Mouse (Mus musculus) forebrain, postnatal 0 days (tissue): ENCODE measurements around the gene Dera. TPM values are rescaled to one million over a fixed set of nuclear protein-coding genes. Genes with fewer than 3 reads are reported as not detected.

Experiments
- ATAC-seq: fragments of 200-750 bp; cut with Nextera tagmentation; 2 replicates; pipeline ENCODE4 v1.8.0; 2017; ENCODE audit warnings: mild to moderate bottlenecking, moderate library complexity
- DNase-seq: peaks from one replicate; pipeline ENCODE4 v3.0.0-alpha.2; 2015
- H3K27ac ChIP-seq: fragments of 300-500 bp; sonication (generic); 2 replicates; pipeline ENCODE4 v1.5.1; 2014; ENCODE audit warnings: low read depth, mild to moderate bottlenecking, antibody characterized with exemption, low read length, moderate library complexity, mixed read lengths
- H3K27me3 ChIP-seq: fragments of 300-500 bp; sonication (generic); 2 replicates; pipeline ENCODE4 v1.6.1; 2014; ENCODE audit warnings: mild to moderate bottlenecking, low read length, mixed read lengths; ENCODE audit not compliant: insufficient read depth
- H3K36me3 ChIP-seq: fragments of 300-500 bp; sonication (generic); 2 replicates; pipeline ENCODE4 v1.6.1; 2014; ENCODE audit warnings: mild to moderate bottlenecking, moderate library complexity; ENCODE audit not compliant: insufficient read depth
- H3K4me1 ChIP-seq: fragments of 300-500 bp; sonication (generic); 2 replicates; pipeline ENCODE4 v1.6.1; 2014; ENCODE audit warnings: antibody characterized with exemption; ENCODE audit not compliant: insufficient read depth
- H3K4me2 ChIP-seq: fragments of 300-500 bp; sonication (generic); 2 replicates; pipeline ENCODE4 v1.6.1; 2014; ENCODE audit warnings: low read depth, mild to moderate bottlenecking, moderate library complexity
- H3K4me3 ChIP-seq: fragments of 300-500 bp; sonication (generic); 2 replicates; pipeline ENCODE4 v1.5.1; 2014; ENCODE audit warnings: low read depth, low read length, mixed read lengths
- H3K9ac ChIP-seq: fragments of 300-500 bp; sonication (generic); 2 replicates; pipeline ENCODE4 v1.6.1; 2014; ENCODE audit warnings: mild to moderate bottlenecking
- H3K9me3 ChIP-seq: fragments of 300-500 bp; sonication (generic); 2 replicates; pipeline ENCODE4 v1.6.1; 2016; ENCODE audit warnings: low read length
- CTCF ChIP-seq: sonication (generic); IDR thresholded peaks from 2 replicates; pipeline ENCODE4 v1.5.1; 2016; ENCODE audit warnings: antibody characterized with exemption, control low read depth, low read depth
- WGBS: fragments of 180-500 bp; shearing (Covaris S2); extraction: QIAGEN DNeasy Blood & Tissue Kit; methylation state at CpG from one replicate; pipeline ENCODE4 v1.1.7; 2014; 5-methylcytosine and 5-hydroxymethylcytosine counted together
- polyA plus RNA-seq: library from polyadenylated mRNA; unstranded; fragments of >200 nt; fragmentation: Nextera tagmentation; extraction: Ambion mirVana; gene quantifications from 2 replicates; pipeline ENCODE4 v1.2.1, GENCODE M21; 2015
- total RNA-seq: library from RNA; depleted of rRNA; stranded (reverse); fragments of >200 nt; gene quantifications from 2 replicates; pipeline ENCODE4 v1.2.3, GENCODE M21; 2014

Gene Dera
- total and polyA plus RNA-seq, 2 experiments from 2014 or later = 5.0 to 11.0 TPM

- H3K36me3 ChIP-seq = peaks cover 51% of the 10 kb centered on the region
- no peak for TF ChIP-seq CTCF
- H3K9ac ChIP-seq = no peak overlapping the region
- DNase-seq = no peak
- H3K4me2 ChIP-seq = no peak overlapping the region
- H3K27me3 ChIP-seq = no peaks in the 10 kb centered on the region
- peaks cover 4% of the 10 kb centered on the region for H3K4me1 ChIP-seq
- 97% methylated on average over 2 of the region's 2 CpGs for WGBS
- no peak overlapping the region for H3K27ac ChIP-seq
- no peaks in the 10 kb centered on the region for H3K9me3 ChIP-seq
- H3K4me3 ChIP-seq = no peak overlapping the region
- ATAC-seq = no peak
These were observed 13.4 kb upstream of the Dera start for GRCm38 (mm10) chr6:137740972-137741371.

- no peaks in the 10 kb centered on the region for H3K9me3 ChIP-seq
- no peak overlapping the region for H3K9ac ChIP-seq
- TF ChIP-seq CTCF = no peak
- DNase-seq = no peak
- H3K4me2 ChIP-seq = no peak overlapping the region
- 93% methylated on average over 4 of the region's 4 CpGs for WGBS
- ATAC-seq = no peak
- no peaks in the 10 kb centered on the region for H3K27me3 ChIP-seq
- H3K4me1 ChIP-seq = no peaks in the 10 kb centered on the region
- no peak overlapping the region for H3K27ac ChIP-seq
- no peak overlapping the region for H3K4me3 ChIP-seq
- H3K36me3 ChIP-seq = peaks cover 69% of the 10 kb centered on the region
These were observed 9.6 kb upstream of the Dera start for GRCm38 (mm10) chr6:137744700-137745099.

- ATAC-seq (peak; percentile 73; the same call in 1 of the 2 replicates), DNase-seq (peak; percentile 57)
- Histone ChIP-seq H3K27me3 (no peaks in the 10 kb centered on the region), H3K27ac (no peak overlapping the region), H3K4me1 (no peaks in the 10 kb centered on the region), H3K4me2 (no peak overlapping the region), H3K36me3 (peaks cover 65% of the 10 kb centered on the region), H3K9me3 (no peaks in the 10 kb centered on the region), H3K9ac (no peak overlapping the region), H3K4me3 (no peak overlapping the region)
- WGBS = 78% methylated on average over 5 of the region's 5 CpGs
- peak; percentile 62 for TF ChIP-seq CTCF
These were observed 7.0 kb upstream of the Dera start for GRCm38 (mm10) chr6:137747174-137747928.

DNA sequence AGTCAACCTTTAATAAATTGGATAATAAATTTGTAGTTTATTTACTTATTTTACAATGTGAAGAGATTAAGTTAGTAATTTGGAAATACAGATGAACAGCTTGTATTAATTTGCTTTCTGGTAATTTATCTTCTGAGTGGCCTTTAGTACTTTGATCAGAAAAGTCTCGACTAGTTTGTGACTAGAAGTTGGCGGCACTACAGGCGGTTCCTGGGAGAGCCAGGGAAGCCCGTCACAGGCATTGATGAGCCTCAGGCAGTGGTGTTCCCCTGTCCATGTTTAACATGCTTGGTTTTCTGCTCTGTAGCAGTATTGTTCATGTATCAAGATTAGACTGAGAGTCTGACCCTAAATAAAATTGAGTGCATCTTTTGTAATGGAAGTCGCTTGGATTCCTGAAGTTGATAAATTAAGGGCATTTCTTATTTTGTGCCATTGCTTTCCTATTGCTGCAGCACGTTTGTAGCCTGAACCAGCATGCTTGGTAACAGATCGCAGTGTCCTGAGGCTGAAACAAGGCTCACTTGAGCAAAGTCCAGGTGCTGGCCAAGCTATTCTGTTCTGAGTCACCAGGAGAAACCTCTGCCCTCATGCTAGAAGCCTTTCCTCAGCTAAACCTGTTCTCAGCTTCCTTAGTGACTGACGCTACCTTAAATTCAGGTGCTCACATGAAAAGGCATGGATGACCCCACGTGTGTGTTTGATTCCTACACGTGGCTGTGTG lies 2.6 kb upstream of the Dera start:
- no peak for DNase-seq
- H3K27ac ChIP-seq = no peak overlapping the region
- 0 out of 2 replicates have a peak, but pooled peaks cover 6% of the 10 kb centered on the region for H3K4me1 ChIP-seq
- H3K9me3 ChIP-seq = no peaks in the 10 kb centered on the region
- TF ChIP-seq CTCF = no peak
- no peak overlapping the region for H3K4me3 ChIP-seq
- H3K27me3 ChIP-seq = no peaks in the 10 kb centered on the region
- 89% methylated on average over 10 of the region's 10 CpGs for WGBS
- peaks cover 39% of the 10 kb centered on the region for H3K36me3 ChIP-seq
- ATAC-seq = no peak
- no peak overlapping the region for H3K9ac ChIP-seq
- no peak overlapping the region for H3K4me2 ChIP-seq

DNA sequence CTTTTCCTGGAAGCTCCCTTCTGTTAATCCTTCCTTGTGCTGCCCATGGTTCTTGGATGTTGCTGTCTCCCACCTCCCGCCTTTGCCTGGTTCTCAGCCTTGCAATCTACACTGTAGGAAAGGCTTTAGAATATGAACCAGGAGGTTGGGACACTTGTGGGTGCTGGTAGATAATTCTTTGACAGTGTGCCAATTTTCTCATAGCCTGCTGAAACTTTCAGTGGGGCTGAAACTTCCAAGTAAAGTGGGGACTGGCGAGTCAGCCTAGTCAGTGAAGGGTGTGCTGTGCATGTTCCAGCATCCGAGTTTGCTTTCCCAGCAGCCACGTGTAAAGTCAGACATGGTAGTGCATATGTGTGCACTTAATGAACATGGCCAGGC lies 2.1 kb upstream of the Dera start:
- 0 out of 2 replicates have a peak, but pooled peaks cover 6% of the 10 kb centered on the region for H3K4me1 ChIP-seq
- H3K4me2 ChIP-seq = no peak overlapping the region
- no peaks in the 10 kb centered on the region for H3K9me3 ChIP-seq
- TF ChIP-seq CTCF = no peak
- DNase-seq (no peak), ATAC-seq (no peak)
- no peak overlapping the region for H3K4me3 ChIP-seq
- H3K36me3 ChIP-seq = peaks cover 36% of the 10 kb centered on the region
- H3K9ac ChIP-seq = no peak overlapping the region
- WGBS = 85% methylated on average over 4 of the region's 4 CpGs
- no peaks in the 10 kb centered on the region for H3K27me3 ChIP-seq
- H3K27ac ChIP-seq = no peak overlapping the region

DNA sequence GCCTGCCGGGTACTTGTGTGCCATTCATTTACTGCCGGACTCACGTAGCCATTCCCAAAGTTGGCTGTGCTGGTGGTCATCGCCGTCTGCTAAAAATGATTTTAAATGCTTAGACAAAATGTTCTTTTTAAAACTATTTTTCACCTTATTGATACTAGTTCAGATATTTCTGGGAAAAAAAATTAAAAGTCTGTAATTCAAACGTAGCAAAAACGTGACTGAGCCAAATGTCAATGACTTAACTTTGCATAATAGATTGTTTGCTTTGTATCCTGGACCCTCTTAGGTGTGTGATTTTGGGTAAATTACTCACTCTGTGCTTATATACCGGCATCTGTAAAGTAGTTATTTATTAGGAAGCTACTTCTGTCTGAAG lies 499 bp downstream of the Dera start:
- peak overlapping the region; percentile 49 for H3K9ac ChIP-seq
- no peak overlapping the region for H3K27ac ChIP-seq
- 0 out of 2 replicates have a peak, but pooled peaks cover 6% of the 10 kb centered on the region for H3K4me1 ChIP-seq
- no peaks in the 10 kb centered on the region for H3K9me3 ChIP-seq
- peak overlapping the region; percentile 45 for H3K4me3 ChIP-seq
- 4% methylated on average over 8 of the region's 8 CpGs for WGBS
- no peak for ATAC-seq
- TF ChIP-seq CTCF = no peak
- peaks cover 15% of the 10 kb centered on the region for H3K36me3 ChIP-seq
- H3K4me2 ChIP-seq = peak overlapping the region; percentile 85
- DNase-seq = no peak
- H3K27me3 ChIP-seq = no peaks in the 10 kb centered on the region

GRCm38 (mm10) chr6:137756310-137756709 lies 2.0 kb downstream of the Dera start:
- Histone ChIP-seq H3K9me3 (no peaks in the 10 kb centered on the region), H3K27ac (no peak overlapping the region), H3K4me3 (no peak overlapping the region), H3K4me1 (0 out of 2 replicates have a peak, but pooled peaks cover 6% of the 10 kb centered on the region), H3K4me2 (no peak overlapping the region), H3K36me3 (peaks cover 8% of the 10 kb centered on the region; the same call in 1 of the 2 replicates), H3K27me3 (no peaks in the 10 kb centered on the region), H3K9ac (no peak overlapping the region)
- 65% methylated on average over 5 of the region's 5 CpGs for WGBS
- TF ChIP-seq CTCF = peak; percentile 76
- DNase-seq (peak; percentile 32), ATAC-seq (no peak)
